Mouse (Mus musculus) forebrain, postnatal 0 days (tissue): ENCODE results near the gene Fam120b. TPM values are rescaled to one million over a fixed set of nuclear protein-coding genes. Genes with fewer than 3 reads are reported as not detected.
"Not testable (repeated sequence)": the region's sequence is repeated elsewhere in the genome, so short reads cannot be mapped to it uniquely, and the experiment has no call there.

ENCODE experiments used
- ATAC-seq: fragments of 200-750 bp; cut with Nextera tagmentation; 2 replicates; pipeline ENCODE4 v1.8.0; 2017; ENCODE audit warnings: mild to moderate bottlenecking, moderate library complexity
- DNase-seq: peaks from one replicate; pipeline ENCODE4 v3.0.0-alpha.2; 2015
- H3K27ac ChIP-seq: fragments of 300-500 bp; sonication (generic); 2 replicates; pipeline ENCODE4 v1.5.1; 2014; ENCODE audit warnings: low read depth, mild to moderate bottlenecking, antibody characterized with exemption, low read length, moderate library complexity, mixed read lengths
- H3K27me3 ChIP-seq: fragments of 300-500 bp; sonication (generic); 2 replicates; pipeline ENCODE4 v1.6.1; 2014; ENCODE audit warnings: mild to moderate bottlenecking, low read length, mixed read lengths; ENCODE audit not compliant: insufficient read depth
- H3K36me3 ChIP-seq: fragments of 300-500 bp; sonication (generic); 2 replicates; pipeline ENCODE4 v1.6.1; 2014; ENCODE audit warnings: mild to moderate bottlenecking, moderate library complexity; ENCODE audit not compliant: insufficient read depth
- H3K4me1 ChIP-seq: fragments of 300-500 bp; sonication (generic); 2 replicates; pipeline ENCODE4 v1.6.1; 2014; ENCODE audit warnings: antibody characterized with exemption; ENCODE audit not compliant: insufficient read depth
- H3K4me2 ChIP-seq: fragments of 300-500 bp; sonication (generic); 2 replicates; pipeline ENCODE4 v1.6.1; 2014; ENCODE audit warnings: low read depth, mild to moderate bottlenecking, moderate library complexity
- H3K4me3 ChIP-seq: fragments of 300-500 bp; sonication (generic); 2 replicates; pipeline ENCODE4 v1.5.1; 2014; ENCODE audit warnings: low read depth, low read length, mixed read lengths
- H3K9ac ChIP-seq: fragments of 300-500 bp; sonication (generic); 2 replicates; pipeline ENCODE4 v1.6.1; 2014; ENCODE audit warnings: mild to moderate bottlenecking
- H3K9me3 ChIP-seq: fragments of 300-500 bp; sonication (generic); 2 replicates; pipeline ENCODE4 v1.6.1; 2016; ENCODE audit warnings: low read length
- CTCF ChIP-seq: sonication (generic); IDR thresholded peaks from 2 replicates; pipeline ENCODE4 v1.5.1; 2016; ENCODE audit warnings: antibody characterized with exemption, control low read depth, low read depth
- WGBS: fragments of 180-500 bp; shearing (Covaris S2); extraction: QIAGEN DNeasy Blood & Tissue Kit; methylation state at CpG from one replicate; pipeline ENCODE4 v1.1.7; 2014; 5-methylcytosine and 5-hydroxymethylcytosine counted together
- polyA plus RNA-seq: library from polyadenylated mRNA; unstranded; fragments of >200 nt; fragmentation: Nextera tagmentation; extraction: Ambion mirVana; gene quantifications from 2 replicates; pipeline ENCODE4 v1.2.1, GENCODE M21; 2015
- total RNA-seq: library from RNA; depleted of rRNA; stranded (reverse); fragments of >200 nt; gene quantifications from 2 replicates; pipeline ENCODE4 v1.2.3, GENCODE M21; 2014

Fam120b gene
- total and polyA plus RNA-seq, 2 experiments from 2014 or later = 36.3 to 43.8 TPM

GRCm38 (mm10) chr17:15431551-15431950 lies 35.5 kb downstream of the Fam120b start:
- H3K27ac ChIP-seq = no peak overlapping the region
- 92% methylated on average over 4 of the region's 4 CpGs for WGBS
- peaks cover 56% of the 10 kb centered on the region for H3K36me3 ChIP-seq
- no peaks in the 10 kb centered on the region for H3K4me1 ChIP-seq
- no peak overlapping the region for H3K4me2 ChIP-seq
- no peaks in the 10 kb centered on the region for H3K27me3 ChIP-seq
- no peak for TF ChIP-seq CTCF
- DNase-seq (no peak), ATAC-seq (no peak)
- H3K9ac ChIP-seq = no peak overlapping the region
- H3K9me3 ChIP-seq = no peaks in the 10 kb centered on the region
- H3K4me3 ChIP-seq = no peak overlapping the region

- DNase-seq (no peak), ATAC-seq (no peak)
- H3K4me1 ChIP-seq = no peaks in the 10 kb centered on the region
- WGBS = 81% methylated on average over 3 of the region's 3 CpGs
- no peaks in the 10 kb centered on the region for H3K27me3 ChIP-seq
- no peak overlapping the region for H3K4me3 ChIP-seq
- H3K9me3 ChIP-seq = no peaks in the 10 kb centered on the region
- H3K36me3 ChIP-seq = peaks cover 52% of the 10 kb centered on the region
- no peak overlapping the region for H3K27ac ChIP-seq
- no peak overlapping the region for H3K4me2 ChIP-seq
- H3K9ac ChIP-seq = no peak overlapping the region
- TF ChIP-seq CTCF = no peak
Observed at GRCm38 (mm10) chr17:15432036-15432435, 36.0 kb downstream of the Fam120b start.

- no peak overlapping the region for H3K4me2 ChIP-seq
- H3K36me3 ChIP-seq = peaks cover 29% of the 10 kb centered on the region
- H3K4me1 ChIP-seq = 0 out of 2 replicates have a peak, but pooled peaks cover under 1% of the 10 kb centered on the region
- 80% methylated on average over 3 of the region's 3 CpGs for WGBS
- no peak overlapping the region for H3K9ac ChIP-seq
- no peaks in the 10 kb centered on the region for H3K9me3 ChIP-seq
- H3K27ac ChIP-seq = no peak overlapping the region
- ATAC-seq = no peak
- no peak for DNase-seq
- no peak for TF ChIP-seq CTCF
- no peaks in the 10 kb centered on the region for H3K27me3 ChIP-seq
- no peak overlapping the region for H3K4me3 ChIP-seq
Observed at GRCm38 (mm10) chr17:15434748-15435147, 38.7 kb downstream of the Fam120b start.

GRCm38 (mm10) chr17:15440067-15440462 lies 44.1 kb downstream of the Fam120b start:
- DNase-seq (no peak), ATAC-seq (no peak)
- Histone ChIP-seq H3K4me3 (no peak overlapping the region), H3K27ac (no peak overlapping the region), H3K9me3 (no peaks in the 10 kb centered on the region), H3K4me2 (no peak overlapping the region), H3K4me1 (peaks cover 11% of the 10 kb centered on the region; the same call in 1 of the 2 replicates), H3K27me3 (no peaks in the 10 kb centered on the region), H3K9ac (no peak overlapping the region), H3K36me3 (no peaks in the 10 kb centered on the region)
- no peak for TF ChIP-seq CTCF
- WGBS = 56% methylated on average over 8 of the region's 8 CpGs

- ATAC-seq (peak; percentile 89), DNase-seq (peak; percentile 55)
- Histone ChIP-seq H3K4me2 (peak overlapping the region; percentile 33), H3K9me3 (no peaks in the 10 kb centered on the region), H3K27me3 (no peaks in the 10 kb centered on the region), H3K36me3 (no peaks in the 10 kb centered on the region), H3K4me1 (peaks cover 11% of the 10 kb centered on the region; the same call in 1 of the 2 replicates), H3K9ac (no peak overlapping the region), H3K27ac (no peak overlapping the region), H3K4me3 (no peak overlapping the region)
- no peak for TF ChIP-seq CTCF
- WGBS = 8% methylated on average over 11 of the region's 11 CpGs
Observed at GRCm38 (mm10) chr17:15440463-15441121, 44.6 kb downstream of the Fam120b start.

GRCm38 (mm10) chr17:15445421-15445820 lies 49.4 kb downstream of the Fam120b start:
- H3K9ac ChIP-seq = no peak overlapping the region
- no peaks in the 10 kb centered on the region for H3K27me3 ChIP-seq

GRCm38 (mm10) chr17:15447831-15448230 lies 51.8 kb downstream of the Fam120b start:
- 66% methylated on average over 5 of the region's 5 CpGs for WGBS
- Histone ChIP-seq H3K9me3 (no peaks in the 10 kb centered on the region), H3K9ac (no peak overlapping the region), H3K4me2 (no peak overlapping the region), H3K27ac (no peak overlapping the region), H3K36me3 (no peaks in the 10 kb centered on the region), H3K27me3 (no peaks in the 10 kb centered on the region), H3K4me1 (no peaks in the 10 kb centered on the region), H3K4me3 (no peak overlapping the region)
- no peak for ATAC-seq
- TF ChIP-seq CTCF = no peak
- DNase-seq = no peak

More at GRCm38 (mm10) chr17:15445421-15445820, 49.4 kb downstream of the Fam120b start:
- no peak overlapping the region for H3K27ac ChIP-seq
- 89% methylated on average over 3 of the region's 3 CpGs for WGBS
- no peak overlapping the region for H3K4me3 ChIP-seq
- H3K9me3 ChIP-seq = no peaks in the 10 kb centered on the region
- ATAC-seq = no peak
- no peak overlapping the region for H3K4me2 ChIP-seq
- no peak for DNase-seq
- H3K4me1 ChIP-seq = peaks cover 5% of the 10 kb centered on the region; the same call in 1 of the 2 replicates
- H3K36me3 ChIP-seq = no peaks in the 10 kb centered on the region
- no peak for TF ChIP-seq CTCF

- H3K4me1 ChIP-seq, H3K4me3 ChIP-seq, H3K27ac ChIP-seq, ATAC-seq, H3K27me3 ChIP-seq, H3K9ac ChIP-seq, H3K36me3 ChIP-seq, H3K9me3 ChIP-seq, H3K4me2 ChIP-seq, DNase-seq: not testable (repeated sequence)
- 70% methylated on average over 5 of the region's 6 CpGs for WGBS
Observed at GRCm38 (mm10) chr17:15449144-15449543, 53.1 kb downstream of the Fam120b start.
